Mouse (Mus musculus) forebrain, embryonic 16.5 days (tissue): Measurements from ENCODE around the gene Mid1. TPM values are rescaled to one million over a fixed set of nuclear protein-coding genes. Genes with fewer than 3 reads are reported as not detected.

ENCODE experiments used
- ATAC-seq: fragments of 200-750 bp; cut with Nextera tagmentation; 2 replicates; pipeline ENCODE4 v1.8.0; 2017; ENCODE audit warnings: mild to moderate bottlenecking, moderate library complexity
- H3K27ac ChIP-seq: fragments of 300-500 bp; sonication (generic); 2 replicates; pipeline ENCODE4 v1.5.1; 2014; ENCODE audit warnings: low read length, control low read depth
- H3K27me3 ChIP-seq: fragments of 300-500 bp; sonication (generic); replicated peaks from 2 replicates; pipeline ENCODE4 v1.6.1; 2014; ENCODE audit warnings: low read length; ENCODE audit not compliant: control insufficient read depth, insufficient read depth
- H3K36me3 ChIP-seq: fragments of 300-500 bp; sonication (generic); 2 replicates; pipeline ENCODE4 v1.6.1; 2014; ENCODE audit not compliant: control insufficient read depth, insufficient read depth
- H3K4me1 ChIP-seq: fragments of 300-500 bp; sonication (generic); replicated peaks from 2 replicates; pipeline ENCODE4 v1.6.1; 2014; ENCODE audit warnings: low read length; ENCODE audit not compliant: control insufficient read depth, insufficient read depth
- H3K4me2 ChIP-seq: fragments of 300-500 bp; sonication (generic); 2 replicates; pipeline ENCODE4 v1.6.1; 2014; ENCODE audit warnings: mild to moderate bottlenecking, low read length, control low read depth
- H3K4me3 ChIP-seq: fragments of 300-500 bp; sonication (generic); replicated peaks from 2 replicates; pipeline ENCODE4 v1.5.1; 2014; ENCODE audit warnings: mild to moderate bottlenecking, low read length, control low read depth
- H3K9ac ChIP-seq: fragments of 300-500 bp; sonication (generic); replicated peaks from 2 replicates; pipeline ENCODE4 v1.6.1; 2014; ENCODE audit warnings: low read depth, low read length, control low read depth
- H3K9me3 ChIP-seq: fragments of 300-500 bp; sonication (generic); 2 replicates; pipeline ENCODE4 v1.6.1; 2016; ENCODE audit warnings: low read length; ENCODE audit not compliant: control insufficient read depth
- WGBS: fragments of 180-500 bp; shearing (Covaris S2); extraction: QIAGEN DNeasy Blood & Tissue Kit; methylation state at CpG from one replicate; pipeline ENCODE4 v1.1.7; 2014; 5-methylcytosine and 5-hydroxymethylcytosine counted together
- polyA plus RNA-seq: library from polyadenylated mRNA; unstranded; fragments of >200 nt; fragmentation: Nextera tagmentation; extraction: Ambion mirVana; gene quantifications from 2 replicates; pipeline ENCODE4 v1.2.1, GENCODE M21; 2015

Gene Mid1
- polyA plus RNA-seq, 1 experiment from 2014 or later = 10.0 TPM

DNA sequence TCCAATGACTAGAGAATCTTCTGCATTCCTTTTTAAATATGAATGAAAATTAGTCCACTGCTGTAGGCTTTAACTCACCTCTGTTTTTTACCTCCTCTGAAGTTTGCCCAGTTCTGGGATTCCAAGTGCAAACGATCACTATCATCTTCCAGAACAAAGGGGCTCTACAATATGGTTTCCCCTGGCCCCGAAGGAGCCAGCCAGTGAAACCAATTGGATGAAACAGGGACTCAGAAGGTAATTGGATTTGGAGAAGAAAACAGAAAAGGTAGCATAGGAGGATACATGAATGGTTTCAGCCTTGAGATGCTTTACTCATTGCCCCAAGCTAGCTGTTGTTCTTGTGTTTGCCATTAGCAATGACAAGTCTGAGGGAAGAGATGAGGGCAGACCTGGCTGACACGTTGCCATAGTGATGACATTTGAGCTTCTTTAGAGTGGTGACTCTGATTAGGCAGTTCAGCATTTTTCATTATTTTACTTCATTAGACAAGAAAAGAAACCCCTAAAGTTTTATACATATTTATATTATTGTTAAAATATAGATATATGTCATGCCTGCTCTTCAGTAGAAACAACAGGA, 50.5 kb downstream of the Mid1 start:
- Histone ChIP-seq H3K4me3 (no peak overlapping the region), H3K9ac (no peak overlapping the region), H3K4me2 (no peak overlapping the region), H3K27me3 (no peaks in the 10 kb centered on the region), H3K9me3 (no peaks in the 10 kb centered on the region), H3K4me1 (no peaks in the 10 kb centered on the region), H3K27ac (no peak overlapping the region), H3K36me3 (no peaks in the 10 kb centered on the region)
- ATAC-seq = no peak
- 39% methylated on average over 3 of the region's 3 CpGs for WGBS

DNA sequence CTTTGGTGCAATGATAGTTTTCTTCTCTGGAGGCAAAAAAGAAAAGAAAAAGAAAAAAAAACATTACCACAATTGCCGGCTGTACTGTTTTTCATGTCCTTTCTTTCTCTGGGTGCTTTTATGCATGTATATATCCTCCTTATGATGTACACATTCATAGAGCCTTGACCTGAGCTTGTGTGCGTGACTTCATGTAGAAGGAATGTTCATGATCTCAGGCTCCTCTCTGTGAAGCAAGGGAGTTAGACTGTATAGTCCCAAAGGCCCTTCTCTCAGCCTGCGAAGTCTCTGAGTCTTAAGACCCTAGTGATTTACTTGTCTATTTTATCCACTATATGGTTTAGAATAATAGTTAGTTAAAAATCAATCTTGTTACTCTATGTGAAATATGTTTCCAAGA, 73.0 kb downstream of the Mid1 start:
- no peaks in the 10 kb centered on the region for H3K4me1 ChIP-seq
- no peaks in the 10 kb centered on the region for H3K36me3 ChIP-seq
- H3K4me3 ChIP-seq = no peak overlapping the region
- no peak overlapping the region for H3K27ac ChIP-seq
- 80% methylated on average over 3 of the region's 3 CpGs for WGBS
- no peaks in the 10 kb centered on the region for H3K9me3 ChIP-seq
- no peaks in the 10 kb centered on the region; the same call in 1 of the 2 replicates for H3K27me3 ChIP-seq
- H3K4me2 ChIP-seq = no peak overlapping the region
- ATAC-seq = no peak
- no peak overlapping the region for H3K9ac ChIP-seq

DNA sequence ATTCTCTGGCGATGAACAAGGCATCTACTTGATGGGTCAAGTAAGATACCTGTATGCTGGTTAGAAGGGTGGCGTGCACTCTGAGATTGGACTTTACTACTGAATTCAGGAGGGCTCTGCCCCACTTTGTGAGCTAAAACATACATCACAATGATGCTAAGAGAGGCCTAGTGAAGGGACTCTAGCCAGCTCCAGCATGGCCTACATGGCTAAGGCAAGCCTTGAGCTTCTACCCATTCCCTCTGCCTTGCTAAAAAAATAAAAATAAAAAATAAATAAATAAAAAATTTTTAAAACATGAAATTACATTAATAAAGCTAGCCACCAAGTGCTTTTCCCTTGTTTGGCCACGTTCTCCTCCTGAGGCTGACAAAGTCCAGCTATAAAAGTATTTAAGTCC, 94.5 kb downstream of the Mid1 start, which contains the start of gene 4933400A11Rik:
Gene 4933400A11Rik (minus strand): TSS at position 101 of the 400 bp plus-strand sequence.
- WGBS = 94% methylated on average over 3 of the region's 3 CpGs
- Histone ChIP-seq H3K27me3 (no peaks in the 10 kb centered on the region; the same call in 1 of the 2 replicates), H3K4me1 (no peaks in the 10 kb centered on the region), H3K4me2 (no peak within 1 kb of the TSS), H3K9me3 (no peaks in the 10 kb centered on the region), H3K4me3 (no peak within 1 kb of the TSS), H3K27ac (no peak within 1 kb of the TSS), H3K9ac (no peak within 1 kb of the TSS), H3K36me3 (no peaks in the 10 kb centered on the region)
- no peak for ATAC-seq

DNA sequence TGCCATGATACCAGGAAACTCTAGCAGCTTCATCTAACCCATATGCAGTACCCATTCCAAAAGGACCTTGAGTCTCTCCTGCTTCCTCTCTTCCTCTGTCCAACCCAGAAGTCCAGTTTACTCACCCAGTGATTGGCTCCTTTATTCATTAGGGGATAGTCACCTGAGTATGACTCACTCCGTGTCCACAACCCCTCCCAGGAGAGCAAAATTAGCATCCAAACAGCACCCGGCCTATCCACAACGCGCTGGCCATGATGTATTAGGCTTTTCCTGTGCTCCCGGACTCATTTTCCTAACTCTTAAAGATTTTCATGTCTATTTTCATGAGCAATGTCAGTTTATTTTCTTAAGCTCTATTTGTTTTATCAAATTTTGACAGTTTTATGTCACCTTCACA, 104.7 kb downstream of the Mid1 start:
- H3K9me3 ChIP-seq = no peaks in the 10 kb centered on the region
- no peak overlapping the region for H3K27ac ChIP-seq
- no peak for ATAC-seq
- no peaks in the 10 kb centered on the region for H3K27me3 ChIP-seq
- H3K36me3 ChIP-seq = no peaks in the 10 kb centered on the region
- H3K9ac ChIP-seq = no peak overlapping the region
- WGBS = 85% methylated on average over 5 of the region's 5 CpGs
- no peak overlapping the region for H3K4me3 ChIP-seq
- no peak overlapping the region for H3K4me2 ChIP-seq
- H3K4me1 ChIP-seq = no peaks in the 10 kb centered on the region

DNA sequence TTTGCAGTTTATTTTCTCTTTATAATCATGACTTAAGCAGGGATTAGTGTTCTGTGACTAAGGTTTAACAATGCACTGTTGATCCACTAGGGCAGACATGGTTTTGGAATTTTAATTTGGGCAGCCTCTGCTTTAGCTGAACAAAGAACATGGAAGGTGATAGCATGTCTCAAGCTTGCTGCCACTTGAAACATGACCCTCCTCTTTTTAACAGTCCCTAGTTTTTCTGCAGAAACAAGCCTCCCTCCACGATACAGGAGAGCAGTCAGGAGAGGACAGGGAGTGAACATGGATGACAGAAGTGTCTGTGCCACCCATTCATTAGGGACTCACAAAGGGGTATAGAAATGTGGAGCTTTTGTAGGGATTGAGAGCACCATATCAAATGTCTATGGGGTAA, 107.9 kb downstream of the Mid1 start:
- Histone ChIP-seq H3K4me3 (no peak overlapping the region), H3K36me3 (no peaks in the 10 kb centered on the region), H3K4me1 (no peaks in the 10 kb centered on the region), H3K27ac (no peak overlapping the region), H3K27me3 (no peaks in the 10 kb centered on the region), H3K9me3 (no peaks in the 10 kb centered on the region), H3K4me2 (no peak overlapping the region), H3K9ac (no peak overlapping the region)
- 32% methylated on average over 1 of the region's 1 CpGs for WGBS
- ATAC-seq = no peak

DNA sequence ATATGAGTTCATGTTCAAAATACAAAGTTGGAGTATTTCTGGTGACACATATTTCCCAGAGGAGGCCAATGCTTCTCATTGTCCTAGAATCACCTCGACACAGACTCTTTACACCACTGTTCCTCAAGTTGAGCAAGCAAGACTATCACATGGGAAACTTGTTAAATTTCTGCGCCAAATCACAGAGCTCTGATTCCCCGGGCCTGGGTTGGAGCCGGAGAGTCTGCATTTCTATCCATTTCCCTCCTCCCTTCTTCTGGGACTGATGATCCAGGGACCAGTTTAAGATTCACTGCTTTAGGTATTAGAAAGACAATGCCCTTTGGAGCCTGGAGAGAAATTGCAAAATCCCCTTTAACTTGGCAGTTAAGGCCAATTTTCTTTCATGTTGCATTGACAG, 109.4 kb downstream of the Mid1 start:
- no peak overlapping the region for H3K9ac ChIP-seq
- no peaks in the 10 kb centered on the region for H3K36me3 ChIP-seq
- H3K4me2 ChIP-seq = no peak overlapping the region
- H3K27ac ChIP-seq = no peak overlapping the region
- no peaks in the 10 kb centered on the region for H3K27me3 ChIP-seq
- WGBS = 60% methylated on average over 4 of the region's 4 CpGs
- H3K4me3 ChIP-seq = no peak overlapping the region
- no peak for ATAC-seq
- no peaks in the 10 kb centered on the region for H3K4me1 ChIP-seq
- no peaks in the 10 kb centered on the region for H3K9me3 ChIP-seq

DNA sequence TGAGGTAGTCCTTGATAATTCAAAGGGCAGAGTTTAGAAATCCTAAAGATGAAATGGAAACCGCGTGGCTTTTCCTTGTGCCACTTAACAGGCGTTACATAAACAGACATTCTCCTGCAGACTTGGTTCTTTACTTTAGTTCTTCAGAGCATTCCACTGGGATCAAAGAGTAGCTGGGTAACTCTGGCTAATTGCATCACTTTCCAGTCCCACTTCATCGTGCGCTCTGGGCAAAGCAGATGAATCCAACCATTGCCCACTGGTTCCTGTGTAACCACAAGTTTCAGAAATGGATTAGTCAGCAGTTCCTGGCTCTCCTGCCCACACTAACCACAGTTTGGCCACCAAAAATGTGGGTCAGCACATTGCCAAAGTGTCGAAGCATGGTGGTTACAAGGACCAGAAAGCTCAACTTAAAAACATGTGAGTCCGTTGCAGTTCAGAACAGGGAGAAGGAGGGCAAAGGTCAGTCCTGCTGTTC, 109.9 kb downstream of the Mid1 start:
- no peak overlapping the region for H3K27ac ChIP-seq
- 55% methylated on average over 7 of the region's 7 CpGs for WGBS
- no peaks in the 10 kb centered on the region for H3K4me1 ChIP-seq
- H3K4me2 ChIP-seq = no peak overlapping the region
- no peaks in the 10 kb centered on the region for H3K9me3 ChIP-seq
- H3K9ac ChIP-seq = no peak overlapping the region
- H3K36me3 ChIP-seq = no peaks in the 10 kb centered on the region
- ATAC-seq = no peak
- no peak overlapping the region for H3K4me3 ChIP-seq
- H3K27me3 ChIP-seq = no peaks in the 10 kb centered on the region

DNA sequence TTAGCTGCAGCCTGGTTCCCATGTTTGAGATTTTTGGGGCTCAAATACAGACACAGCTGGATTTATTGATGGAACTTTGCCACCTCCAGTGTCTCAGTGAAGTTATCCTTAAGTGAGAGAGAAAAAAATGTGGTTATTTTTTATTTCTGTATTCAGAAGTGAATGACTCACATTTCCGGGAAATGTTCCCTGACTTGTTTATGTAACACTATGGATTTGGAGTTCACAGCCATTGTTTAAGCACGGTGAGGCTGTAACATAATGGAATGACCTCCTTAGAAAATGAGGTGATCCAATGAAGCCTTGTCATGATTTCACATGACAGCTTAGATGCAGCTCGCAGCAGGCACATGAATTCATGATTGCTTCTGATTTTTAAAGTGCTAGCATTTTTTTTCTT, 112.1 kb downstream of the Mid1 start:
- Histone ChIP-seq H3K9ac (no peak overlapping the region), H3K9me3 (no peaks in the 10 kb centered on the region), H3K4me1 (no peaks in the 10 kb centered on the region), H3K36me3 (no peaks in the 10 kb centered on the region), H3K27me3 (no peaks in the 10 kb centered on the region), H3K4me2 (no peak overlapping the region), H3K27ac (no peak overlapping the region), H3K4me3 (no peak overlapping the region)
- ATAC-seq = no peak
- 51% methylated on average over 3 of the region's 3 CpGs for WGBS

DNA sequence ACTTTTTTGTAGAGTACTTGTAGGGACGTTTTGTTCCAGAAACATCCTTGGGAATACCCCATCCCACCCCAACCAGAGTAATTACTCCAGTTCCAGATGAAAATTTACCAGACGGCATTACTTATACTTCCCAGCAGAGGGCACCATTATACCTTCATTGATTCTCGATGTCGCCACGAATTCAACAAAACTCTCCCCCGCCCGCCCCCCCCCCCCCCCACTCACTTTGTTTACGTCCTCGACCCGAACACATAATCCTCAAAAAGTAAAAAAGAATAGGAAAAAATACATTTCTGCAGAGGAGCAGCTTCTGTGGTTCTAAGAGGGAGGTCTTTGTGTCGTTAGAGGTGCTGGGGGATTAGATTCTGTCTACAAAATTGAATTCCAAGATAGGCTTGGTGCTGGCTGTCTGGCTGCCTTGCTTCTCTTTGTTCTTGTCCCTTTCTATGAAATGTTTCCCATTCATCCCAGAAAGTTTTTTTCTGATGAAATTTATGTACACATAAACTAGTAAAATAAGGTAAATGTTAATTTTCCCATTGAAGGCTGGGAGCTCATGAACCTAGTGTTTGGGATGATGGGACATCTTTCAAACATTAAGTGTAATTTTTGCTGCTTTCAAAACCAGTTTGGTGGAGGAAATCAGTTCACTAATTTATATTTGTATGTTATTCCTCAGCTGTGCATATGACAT, 114.1 kb downstream of the Mid1 start:
- Histone ChIP-seq H3K4me2 (peak overlapping the region; percentile 32), H3K36me3 (no peaks in the 10 kb centered on the region), H3K4me1 (no peaks in the 10 kb centered on the region), H3K9ac (peak overlapping the region; percentile 53), H3K4me3 (peak overlapping the region; percentile 39), H3K27me3 (no peaks in the 10 kb centered on the region; the same call in 1 of the 2 replicates), H3K9me3 (no peaks in the 10 kb centered on the region), H3K27ac (peak overlapping the region; percentile 37; the same call in 1 of the 2 replicates)
- 5% methylated on average over 10 of the region's 11 CpGs for WGBS
- ATAC-seq = peak; percentile 43; the same call in 1 of the 2 replicates
